Mouse (Mus musculus): ENCODE data around the gene Padi1.

- peak; percentile 56 for TF ChIP-seq CTCF (IDR thresholded peaks at IDR 0.05)
- TF ChIP-seq EP300 (IDR thresholded peaks at IDR 0.05) = no peak
Observed at GRCm38 (mm10) chr4:140821988-140822387, 23.6 kb downstream of the Padi1 start.
